Mouse (Mus musculus): ENCODE results near the gene Rab22a.

- TF ChIP-seq CTCF (IDR thresholded peaks at IDR 0.05; ENCODE audit: low read depth) (peak; percentile 60), EP300 (optimal IDR thresholded peaks at IDR 0.05) (no peak)
Observed at GRCm38 (mm10) chr2:173620645-173621044, 38.9 kb upstream of the Rab22a start.

All from stomach, postnatal 0 days (tissue).